In the genomic region with DNA sequence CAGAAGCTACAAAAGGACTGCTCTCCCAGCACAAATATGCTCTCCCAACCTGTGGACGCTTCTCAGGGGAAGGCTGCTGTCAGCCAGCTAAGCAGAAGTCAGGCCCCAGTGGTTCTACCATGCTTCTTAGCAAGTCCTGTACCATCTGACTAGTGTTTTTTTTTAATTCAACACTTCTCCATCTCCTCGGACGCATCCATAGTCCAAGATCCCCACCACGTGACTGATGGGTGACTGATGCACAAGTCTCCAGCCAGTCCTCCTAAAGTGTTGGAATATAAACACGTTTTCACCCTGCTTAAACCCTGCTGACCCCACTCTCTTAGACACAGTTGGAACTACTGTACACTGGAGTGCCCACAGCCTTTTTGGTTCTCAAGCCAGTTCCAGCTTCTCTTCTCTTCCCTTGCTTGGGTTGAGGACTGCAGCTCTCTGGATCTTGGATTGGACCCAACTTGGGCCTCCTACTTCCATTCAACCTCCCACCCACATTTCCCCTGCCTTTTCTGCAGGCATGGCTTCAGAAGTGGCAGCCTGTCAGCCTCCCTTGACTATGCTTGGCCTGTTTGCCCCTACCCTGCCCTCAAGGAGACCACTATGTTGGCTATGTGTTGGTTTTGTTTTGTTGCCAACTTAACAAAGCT, we compare ENCODE assay signal across 20 mouse cellular contexts. TPM values are rescaled to one million over a fixed set of nuclear protein-coding genes. Genes with fewer than 3 reads are reported as not detected.
DNase-seq lines count a peak whose midpoint lies in the region; ATAC-seq and TF ChIP-seq lines count a peak whose summit lies in the region.
"Had no signal": no experiment of that assay in that cellular context is flagged by ENCODE, and none has a peak within 500 bp of the region (broad histone marks: within the 10 kb centered on the region; RNA-seq: fewer than 3 reads in every experiment).

No protein-coding gene starts in this region.

- H3K4me3 ChIP-seq in lung, embryonic 14.5 days (ENCODE audit: low read depth, low read length): no peak overlapping the region
- H3K4me3 ChIP-seq in lung, adult 2 months (replicated peaks; ENCODE audit: extremely low read depth, low read depth, low read length): no peak overlapping the region
- no peak overlapping the region for H3K4me3 ChIP-seq in kidney, postnatal 0 days (replicated peaks; ENCODE audit: low read depth, low read length)
- no peak overlapping the region for H3K4me3 ChIP-seq in stomach, embryonic 16.5 days (replicated peaks; ENCODE audit: low read length)

- TF ChIP-seq POLR2A in lung, adult 2 months (IDR thresholded peaks at IDR 0.05; ENCODE audit: borderline replicate concordance, extremely low read depth, low read depth, low read length): no peak

- no peak for TF ChIP-seq CTCF in lung, embryonic 14.5 days (IDR thresholded peaks at IDR 0.05; ENCODE audit: low read depth)
- no peak for TF ChIP-seq CTCF in lung, adult 2 months (IDR thresholded peaks at IDR 0.05; ENCODE audit: insufficient read depth, low read length)
- TF ChIP-seq CTCF in kidney, postnatal 0 days (IDR thresholded peaks at IDR 0.05; ENCODE audit: low read depth): no peak

- DNase-seq in adrenal gland, postnatal 10 days: peak; percentile 37
- no peak for DNase-seq in adrenal gland, adult 18-20 months (ENCODE audit: low spot score in 2 of 2)
- DNase-seq in lung, embryonic 14.5 days: peak; percentile 24
- no peak for DNase-seq in lung, adult 2 months
- no peak for DNase-seq in kidney, postnatal 0 days (ENCODE audit: low spot score)
- DNase-seq in layer of hippocampus, adult 11-12 months (ENCODE audit: low spot score): no peak
- DNase-seq in testis, postnatal 10 days (ENCODE audit: low spot score): no peak
- DNase-seq: adrenal gland, postnatal 14 days; cerebellum, adult 2 months; heart, adult 11 months; heart, postnatal 4 days; lung, postnatal 14 days; right cerebral cortex, adult 18-20 months had no signal

- no peaks in the 10 kb centered on the region for H3K27me3 ChIP-seq in lung, embryonic 14.5 days (ENCODE audit: insufficient read depth, low read length)
- H3K27me3 ChIP-seq in kidney, postnatal 0 days (ENCODE audit: insufficient read depth, low read length): no peaks in the 10 kb centered on the region
- no peaks in the 10 kb centered on the region for H3K27me3 ChIP-seq in stomach, embryonic 16.5 days (ENCODE audit: control insufficient read depth, insufficient read depth, low read length)

- no peaks in the 10 kb centered on the region for H3K9me3 ChIP-seq in lung, embryonic 14.5 days (ENCODE audit: low read depth, low read length)
- H3K9me3 ChIP-seq in kidney, postnatal 0 days (replicated peaks; ENCODE audit: low read length): no peaks in the 10 kb centered on the region
- no peaks in the 10 kb centered on the region for H3K9me3 ChIP-seq in stomach, embryonic 16.5 days (replicated peaks; ENCODE audit: control insufficient read depth, low read length)

- no peak overlapping the region for H3K9ac ChIP-seq in lung, embryonic 14.5 days
- H3K9ac ChIP-seq in kidney, postnatal 0 days (ENCODE audit: low read depth, low read length): no peak overlapping the region
- H3K9ac ChIP-seq in stomach, embryonic 16.5 days (ENCODE audit: low read length): no peak overlapping the region
- H3K9ac ChIP-seq: liver, embryonic 14.5 days had no signal

- no peak overlapping the region for H3K27ac ChIP-seq in lung, embryonic 14.5 days (ENCODE audit: low read depth)
- H3K27ac ChIP-seq in kidney, postnatal 0 days: peak overlapping the region; percentile 38; the same call in 1 of the 2 replicates
- H3K27ac ChIP-seq in stomach, embryonic 16.5 days (ENCODE audit: low read length): peak overlapping the region; percentile 54; the same call in 1 of the 2 replicates
- H3K27ac ChIP-seq: liver, embryonic 14.5 days had no signal

- H3K4me2 ChIP-seq in lung, embryonic 14.5 days: no peak overlapping the region
- H3K4me2 ChIP-seq in kidney, postnatal 0 days (ENCODE audit: low read length): no peak overlapping the region
- H3K4me2 ChIP-seq in stomach, embryonic 16.5 days (ENCODE audit: low read depth, low read length): no peak overlapping the region

- peaks cover 42% of the 10 kb centered on the region for H3K36me3 ChIP-seq in lung, embryonic 14.5 days (ENCODE audit: insufficient read depth)
- peaks cover 20% of the 10 kb centered on the region for H3K36me3 ChIP-seq in kidney, postnatal 0 days (ENCODE audit: insufficient read depth, low read length)
- H3K36me3 ChIP-seq in stomach, embryonic 16.5 days (ENCODE audit: control insufficient read depth, insufficient read depth, low read length): peaks cover 16% of the 10 kb centered on the region

- H3K4me1 ChIP-seq in lung, embryonic 14.5 days (ENCODE audit: insufficient read depth): peaks cover 16% of the 10 kb centered on the region
- peaks cover 9% of the 10 kb centered on the region for H3K4me1 ChIP-seq in lung, adult 2 months (ENCODE audit: control insufficient read depth, insufficient read depth, low read length)
- peaks cover 41% of the 10 kb centered on the region for H3K4me1 ChIP-seq in kidney, postnatal 0 days (replicated peaks; ENCODE audit: insufficient read depth, low read length)
- peaks cover 37% of the 10 kb centered on the region for H3K4me1 ChIP-seq in stomach, embryonic 16.5 days (ENCODE audit: control insufficient read depth, insufficient read depth, low read length)

- 60% methylated on average over 5 of the region's 5 CpGs for WGBS in lung, embryonic 14.5 days
- WGBS in lung, adult 2 months: 66% methylated on average over 5 of the region's 5 CpGs
- 66% methylated on average over 5 of the region's 5 CpGs for WGBS in kidney, postnatal 0 days
- WGBS in stomach, embryonic 16.5 days: 52% methylated on average over 5 of the region's 5 CpGs

- ATAC-seq in lung, embryonic 14.5 days (ENCODE audit: insufficient read depth): no peak
- 0 out of 2 replicates have a peak, but pooled peaks have one; percentile 14 for ATAC-seq in kidney, postnatal 0 days (replicated peaks; ENCODE audit: low FRiP score, low read depth)
- no peak for ATAC-seq in stomach, embryonic 16.5 days (ENCODE audit: insufficient read depth, low FRiP score)
- ATAC-seq: forebrain, embryonic 14.5 days; hindbrain, embryonic 16.5 days; intestine, postnatal 0 days had no signal

RNA-seq across cellular contexts. Expression of gene Zfp467, which starts 9.8 kb away (rescaled TPM):
- 10 to 100 TPM; 33.2 to 50.2 TPM for total RNA-seq in adrenal gland, postnatal 10 days (2021)
- 10 to 100 TPM; 36.0 to 58.6 TPM for total RNA-seq in adrenal gland, adult 18-20 months (2021)
- polyA plus RNA-seq in lung, embryonic 14.5 days (2014; fragmentation: Nextera tagmentation; extraction: Ambion mirVana): 20.7 TPM in 2 replicates
- polyA plus RNA-seq in lung, adult 2 months (2012; rRNA removed): 42.1 and 51.4 TPM in 2 replicates
- polyA plus RNA-seq in kidney, postnatal 0 days (2015; fragmentation: Nextera tagmentation; extraction: Ambion mirVana): 27.9 and 33.4 TPM in 2 replicates
- polyA plus RNA-seq in stomach, embryonic 16.5 days (2015; fragmentation: Nextera tagmentation; extraction: Ambion mirVana): 24.1 and 24.4 TPM in 2 replicates

RNA-seq across cellular contexts. Expression of gene Sspo, which starts 12.2 kb away (rescaled TPM):
- total RNA-seq in adrenal gland, postnatal 10 days (2021): 1 to 10 TPM; 1.5 to 2.9 TPM
- total RNA-seq in adrenal gland, adult 18-20 months (2021): 1 to 10 TPM; 3.0 to 3.1 TPM
- polyA plus RNA-seq in lung, embryonic 14.5 days (2014; fragmentation: Nextera tagmentation; extraction: Ambion mirVana): 0.11 and 0.18 TPM in 2 replicates
- polyA plus RNA-seq in lung, adult 2 months (2012; rRNA removed): 3.2 and 3.4 TPM in 2 replicates
- polyA plus RNA-seq in kidney, postnatal 0 days (2015; fragmentation: Nextera tagmentation; extraction: Ambion mirVana): 0.46 and 0.64 TPM in 2 replicates
- polyA plus RNA-seq in stomach, embryonic 16.5 days (2015; fragmentation: Nextera tagmentation; extraction: Ambion mirVana): 0.14 and 0.89 TPM in 2 replicates
- total RNA-seq: megakaryocyte-erythroid progenitor cell, adult 5-6 weeks; MEL had no signal

RNA-seq across cellular contexts. Expression of gene Krba1, which starts 40.4 kb away (rescaled TPM):
- 10 to 100 TPM; 20.9 to 38.5 TPM for total RNA-seq in adrenal gland, postnatal 10 days (2021)
- total RNA-seq in adrenal gland, adult 18-20 months (2021): 10 to 100 TPM; 14.6 to 35.1 TPM
- 18.6 and 22.3 TPM in 2 replicates for polyA plus RNA-seq in lung, embryonic 14.5 days (2014; fragmentation: Nextera tagmentation; extraction: Ambion mirVana)
- 15.5 and 20.8 TPM in 2 replicates for polyA plus RNA-seq in lung, adult 2 months (2012; rRNA removed)
- polyA plus RNA-seq in kidney, postnatal 0 days (2015; fragmentation: Nextera tagmentation; extraction: Ambion mirVana): 15.7 and 16.0 TPM in 2 replicates
- 16.2 and 16.8 TPM in 2 replicates for polyA plus RNA-seq in stomach, embryonic 16.5 days (2015; fragmentation: Nextera tagmentation; extraction: Ambion mirVana)

Comparison
In these comparisons a context has a peak if more than half of its experiments do, and no peak if none do; other contexts are left out.
1. DNase-seq: peak in adrenal gland, postnatal 10 days (single experiment) and lung, embryonic 14.5 days (single experiment); none in adrenal gland, adult 18-20 months (0 of 2), lung, adult 2 months (single experiment), kidney, postnatal 0 days (single experiment), layer of hippocampus, adult 11-12 months (single experiment) and testis, postnatal 10 days (single experiment).